Mouse (Mus musculus) fat pad, adult 2 months (tissue): Measurements from ENCODE around the gene Olfr1333.
"Not testable (repeated sequence)": the region's sequence is repeated elsewhere in the genome, so short reads cannot be mapped to it uniquely, and the experiment has no call there.

Experiments used
- DNase-seq: peaks from one replicate; pipeline ENCODE4 v3.0.0-alpha.2; 2011; ENCODE audit warnings: low read depth, low spot score; ENCODE audit errors: extremely low read depth

The Olfr1333 gene

DNA sequence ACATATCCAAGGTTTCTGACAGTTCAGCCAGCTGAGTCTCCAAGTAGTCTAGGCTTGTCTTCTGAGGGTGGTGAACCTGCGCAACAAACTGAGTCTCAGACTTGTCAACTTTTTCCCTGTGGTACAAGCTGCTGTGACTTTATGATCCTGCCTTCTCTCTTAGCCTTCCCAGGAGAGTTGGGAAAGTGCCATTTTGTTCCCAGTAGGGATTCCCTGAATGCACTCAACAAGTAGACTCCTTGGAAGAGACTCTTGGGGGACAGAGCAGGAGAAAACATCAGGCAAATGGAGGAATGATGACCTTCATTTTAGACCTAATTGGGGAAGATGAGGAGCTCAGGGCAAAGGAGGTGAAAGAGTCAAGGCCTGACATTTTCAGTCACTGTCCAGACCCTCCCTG is at the start of gene Olfr1333:
Olfr1333 (minus strand) TSS at position 101 of the 400 bp plus-strand sequence.
- no peak for DNase-seq

DNA sequence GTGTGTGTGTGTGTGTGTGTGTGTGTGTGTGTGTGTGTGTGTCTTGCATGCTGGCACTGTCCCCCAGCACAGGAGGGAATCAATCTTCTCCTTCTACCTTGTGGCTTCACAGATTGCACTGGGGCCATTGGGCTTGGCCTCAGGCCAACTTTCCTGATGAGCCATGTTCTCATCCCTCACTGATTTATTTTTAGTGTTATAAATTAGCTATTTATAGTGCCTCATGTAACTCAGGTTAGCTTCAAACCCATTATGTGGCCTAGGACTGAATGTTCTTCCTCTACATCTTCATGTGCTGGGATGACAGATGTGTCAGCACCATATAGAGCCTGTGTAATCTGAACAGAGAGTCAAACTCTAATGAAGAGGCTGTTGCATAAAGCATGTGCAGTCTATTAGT is 31.5 kb upstream of the Olfr1333 start:
- no peak for DNase-seq

DNA sequence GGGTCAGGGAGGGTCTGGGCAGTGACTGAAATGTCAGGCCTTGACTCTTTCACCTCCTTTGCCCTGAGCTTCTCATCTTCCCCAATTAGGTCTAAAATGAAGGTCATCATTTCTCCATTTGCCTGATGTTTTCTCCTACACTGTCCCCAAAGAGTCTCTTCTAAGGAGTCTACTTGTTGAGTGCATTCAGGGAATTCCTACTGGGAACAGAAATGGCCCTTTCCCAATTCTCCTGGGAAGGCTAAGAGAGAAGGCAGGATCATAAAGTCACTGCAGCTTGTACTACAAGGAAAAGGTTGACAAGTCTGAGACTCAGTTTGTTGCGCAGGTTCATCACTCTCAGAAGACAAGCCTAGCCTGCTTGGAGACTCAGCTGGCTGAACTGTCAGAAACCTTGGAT is 28.3 kb upstream of the Olfr1333 start, which contains the start of gene Olfr1331:
Olfr1331 (plus strand) TSS at position 301 of the 400 bp plus-strand sequence.
- DNase-seq = no peak

DNA sequence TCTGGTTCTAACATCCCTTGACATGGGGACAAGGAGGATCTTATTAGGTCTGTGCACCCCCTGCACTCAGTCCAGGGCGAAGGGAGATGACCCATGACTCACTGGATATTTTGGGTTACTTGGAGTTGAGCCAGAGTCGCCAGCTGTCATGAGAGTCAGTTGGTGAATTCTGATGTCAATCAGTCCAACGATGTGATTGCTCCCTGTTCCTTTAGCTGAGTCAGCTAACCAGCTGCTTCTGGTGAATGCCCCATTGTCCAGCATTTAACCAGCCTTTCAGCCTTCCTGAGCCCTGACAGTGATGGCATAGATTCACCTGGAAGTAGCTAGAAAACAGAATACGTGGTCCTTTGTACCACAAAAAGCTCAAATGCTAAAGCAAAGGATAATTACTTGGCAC is 26.6 kb upstream of the Olfr1333 start:
- DNase-seq = no peak

DNA sequence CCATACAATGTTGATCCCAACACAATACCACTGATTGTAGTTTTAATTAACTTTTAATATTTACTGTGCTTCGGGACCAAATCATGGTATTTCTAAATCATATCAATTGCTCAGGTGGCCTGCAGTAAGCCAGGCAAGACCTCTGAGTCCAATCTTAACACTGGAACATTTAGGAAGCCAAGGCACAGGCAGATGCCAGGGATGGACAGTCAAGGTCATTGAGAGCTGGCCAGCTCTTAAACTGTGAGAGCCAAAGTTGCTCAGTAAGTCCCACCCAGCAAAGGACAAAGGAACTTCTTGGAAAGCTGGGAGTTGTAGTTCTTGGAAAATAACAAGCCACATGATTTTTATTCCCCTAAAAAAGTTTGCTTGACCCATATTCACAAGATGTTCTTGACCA is 25.7 kb upstream of the Olfr1333 start:
- no peak for DNase-seq

DNA sequence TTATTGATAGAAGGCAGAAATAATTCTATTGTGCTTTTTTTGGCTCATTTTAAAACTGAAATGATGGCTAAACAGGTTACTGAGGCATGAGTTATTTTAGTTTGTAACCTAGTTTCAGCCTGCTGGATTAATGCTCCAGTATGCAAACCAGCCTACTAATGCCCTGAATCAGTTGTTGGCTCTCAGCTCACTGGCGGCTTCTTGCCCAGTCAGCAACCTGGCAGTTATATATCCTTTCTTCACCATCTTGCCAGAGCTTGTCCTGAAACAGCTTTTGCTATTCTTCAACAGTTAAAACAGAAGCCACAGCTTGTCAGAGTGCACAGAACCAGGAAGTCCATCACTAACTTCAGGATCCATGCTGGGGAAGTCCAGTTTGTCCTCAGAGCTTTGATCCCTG is 17.2 kb downstream of the Olfr1333 start:
- peak; percentile 37 for DNase-seq

DNA sequence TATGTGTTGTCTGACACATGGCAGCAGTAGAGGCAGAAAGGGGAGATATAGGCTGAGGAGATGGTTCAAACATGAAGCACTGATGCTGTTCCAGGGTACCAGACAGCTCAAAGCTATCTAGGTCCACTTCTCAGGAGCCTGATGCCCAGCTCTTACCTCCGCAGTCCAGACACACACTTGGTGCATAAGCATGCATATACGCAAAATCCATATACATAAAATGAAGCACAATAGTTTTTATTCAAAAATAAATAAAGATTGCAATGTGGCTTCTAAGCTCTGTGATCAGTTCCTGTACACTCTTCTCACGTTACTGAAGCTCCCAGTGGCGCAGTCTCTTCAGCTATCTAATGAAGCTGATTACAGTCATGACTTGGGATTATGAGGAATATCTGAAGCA is 26.2 kb downstream of the Olfr1333 start, which contains the start of gene Olfr1335:
Olfr1335 (minus strand) TSS at position 101 of the 400 bp plus-strand sequence.
- DNase-seq = no peak

DNA sequence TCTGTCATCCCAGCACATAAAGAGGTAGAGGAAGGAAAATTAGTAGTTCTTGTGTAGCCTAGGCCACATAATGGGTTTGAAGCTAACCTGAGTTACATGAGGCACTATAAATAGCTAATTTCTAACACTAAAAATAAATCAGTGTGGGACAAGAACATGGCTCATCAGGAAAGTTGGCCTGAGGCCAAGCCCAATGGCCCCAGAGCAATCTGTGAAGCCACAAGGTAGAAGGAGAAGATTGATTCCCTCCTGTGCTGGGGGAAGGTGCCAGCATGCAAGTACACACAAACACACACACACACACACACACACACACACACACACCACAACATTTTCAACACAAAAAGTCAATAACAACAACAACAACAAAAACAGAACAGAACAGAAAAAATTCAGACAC is 43.3 kb downstream of the Olfr1333 start:
- DNase-seq = not testable (repeated sequence)

DNA sequence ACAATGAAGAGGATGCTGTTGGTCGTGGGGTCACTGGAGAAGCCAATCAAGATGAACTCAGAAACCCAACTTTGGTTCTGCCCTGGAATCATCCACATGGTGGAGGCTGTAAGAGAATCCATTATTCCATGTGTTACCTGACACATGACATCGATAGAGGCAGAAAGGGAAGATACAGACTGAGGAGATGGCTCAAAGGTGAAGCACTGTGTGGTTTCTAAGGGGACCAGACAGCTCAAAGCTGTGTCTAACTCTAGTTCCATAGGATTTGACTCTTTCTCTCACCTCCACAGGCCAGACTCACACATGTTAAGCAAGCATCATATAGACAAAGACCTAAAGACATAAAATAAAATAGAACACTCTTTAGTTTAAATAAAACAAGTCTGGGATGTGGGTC is 53.6 kb downstream of the Olfr1333 start, which contains the start of gene Olfr1337:
Olfr1337 (minus strand) TSS at position 101 of the 400 bp plus-strand sequence.
- DNase-seq = no peak
